Mouse (Mus musculus) lung, embryonic 16.5 days (tissue): ENCODE results near the gene Got1. TPM values are rescaled to one million over a fixed set of nuclear protein-coding genes. Genes with fewer than 3 reads are reported as not detected.

Experiments used
- ATAC-seq: fragments of 200-750 bp; cut with Nextera tagmentation; 2 replicates; pipeline ENCODE4 v1.8.0; 2017; ENCODE audit warnings: low read depth, mild to moderate bottlenecking, moderate library complexity
- H3K27ac ChIP-seq: fragments of 300-500 bp; sonication (generic); 2 replicates; pipeline ENCODE4 v1.5.1; 2014; ENCODE audit warnings: mild to moderate bottlenecking, control low read depth, low read length
- H3K27me3 ChIP-seq: fragments of 300-500 bp; sonication (generic); 2 replicates; pipeline ENCODE4 v1.6.1; 2014; ENCODE audit warnings: low read depth, low read length, mixed read lengths; ENCODE audit not compliant: control insufficient read depth, insufficient read depth
- H3K36me3 ChIP-seq: fragments of 300-500 bp; sonication (generic); 2 replicates; pipeline ENCODE4 v1.6.1; 2014; ENCODE audit warnings: low read length; ENCODE audit not compliant: control insufficient read depth, insufficient read depth
- H3K4me1 ChIP-seq: fragments of 300-500 bp; sonication (generic); replicated peaks from 2 replicates; pipeline ENCODE4 v1.6.1; 2014; ENCODE audit warnings: low read length, mixed read lengths; ENCODE audit not compliant: control insufficient read depth, insufficient read depth
- H3K4me2 ChIP-seq: fragments of 300-500 bp; sonication (generic); 2 replicates; pipeline ENCODE4 v1.6.1; 2014; ENCODE audit warnings: low read depth, low read length, control low read depth
- H3K4me3 ChIP-seq: fragments of 300-500 bp; sonication (generic); 2 replicates; pipeline ENCODE4 v1.5.1; 2014; ENCODE audit warnings: mild to moderate bottlenecking, low read length, control low read depth
- H3K9ac ChIP-seq: fragments of 300-500 bp; sonication (generic); 2 replicates; pipeline ENCODE4 v1.6.1; 2014; ENCODE audit warnings: low read length, control low read depth
- H3K9me3 ChIP-seq: fragments of 300-500 bp; sonication (generic); 2 replicates; pipeline ENCODE4 v1.6.1; 2016; ENCODE audit warnings: low read length; ENCODE audit not compliant: control insufficient read depth
- WGBS: fragments of 180-500 bp; shearing (Covaris S2); extraction: QIAGEN DNeasy Blood & Tissue Kit; methylation state at CpG from one replicate; pipeline ENCODE4 v1.1.7; 2014; 5-methylcytosine and 5-hydroxymethylcytosine counted together
- polyA plus RNA-seq: library from polyadenylated mRNA; unstranded; fragments of >200 nt; fragmentation: Nextera tagmentation; extraction: Ambion mirVana; gene quantifications from 2 replicates; pipeline ENCODE4 v1.2.1, GENCODE M21; 2015

Got1 gene
- polyA plus RNA-seq, 1 experiment from 2014 or later: 26.4 TPM

- H3K9me3 ChIP-seq: no peaks in the 10 kb centered on the region
- no peak overlapping the region for H3K4me2 ChIP-seq
- 65% methylated on average over 7 of the region's 7 CpGs for WGBS
- 0 out of 2 replicates have a peak, but pooled peaks cover 7% of the 10 kb centered on the region for H3K4me1 ChIP-seq
- H3K27ac ChIP-seq: no peak overlapping the region
- no peak overlapping the region for H3K4me3 ChIP-seq
- H3K9ac ChIP-seq: no peak overlapping the region
- H3K36me3 ChIP-seq: no peaks in the 10 kb centered on the region
- ATAC-seq: no peak
- H3K27me3 ChIP-seq: no peaks in the 10 kb centered on the region
These were observed 6.6 kb downstream of the Got1 start for GRCm38 (mm10) chr19:43517808-43518207.

- H3K4me3 ChIP-seq: no peak overlapping the region
- WGBS: 83% methylated on average over 6 of the region's 6 CpGs
- no peaks in the 10 kb centered on the region for H3K9me3 ChIP-seq
- ATAC-seq: no peak
- H3K36me3 ChIP-seq: no peaks in the 10 kb centered on the region
- 0 out of 2 replicates have a peak, but pooled peaks cover 7% of the 10 kb centered on the region for H3K4me1 ChIP-seq
- no peak overlapping the region for H3K27ac ChIP-seq
- H3K9ac ChIP-seq: no peak overlapping the region
- H3K27me3 ChIP-seq: no peaks in the 10 kb centered on the region
- no peak overlapping the region for H3K4me2 ChIP-seq
These were observed 7.1 kb downstream of the Got1 start for GRCm38 (mm10) chr19:43517320-43517719.

- H3K4me1 ChIP-seq: 0 out of 2 replicates have a peak, but pooled peaks cover 7% of the 10 kb centered on the region
- no peak overlapping the region for H3K27ac ChIP-seq
- WGBS: 60% methylated on average over 14 of the region's 14 CpGs
- H3K4me2 ChIP-seq: no peak overlapping the region
- no peaks in the 10 kb centered on the region for H3K36me3 ChIP-seq
- H3K9ac ChIP-seq: no peak overlapping the region
- H3K9me3 ChIP-seq: no peaks in the 10 kb centered on the region
- no peak for ATAC-seq
- H3K4me3 ChIP-seq: no peak overlapping the region
- H3K27me3 ChIP-seq: no peaks in the 10 kb centered on the region
These were observed 7.9 kb downstream of the Got1 start for GRCm38 (mm10) chr19:43516397-43517035.

- 91% methylated on average over 23 of the region's 23 CpGs for WGBS
- H3K4me1 ChIP-seq: 0 out of 2 replicates have a peak, but pooled peaks cover 7% of the 10 kb centered on the region
- no peaks in the 10 kb centered on the region for H3K27me3 ChIP-seq
- no peak overlapping the region for H3K4me2 ChIP-seq
- H3K9ac ChIP-seq: no peak overlapping the region
- H3K36me3 ChIP-seq: no peaks in the 10 kb centered on the region
- H3K27ac ChIP-seq: no peak overlapping the region
- ATAC-seq: no peak
- H3K4me3 ChIP-seq: no peak overlapping the region
- no peaks in the 10 kb centered on the region for H3K9me3 ChIP-seq
These were observed 8.6 kb downstream of the Got1 start for GRCm38 (mm10) chr19:43515668-43516396.

- WGBS: 88% methylated on average over 8 of the region's 8 CpGs
- H3K4me2 ChIP-seq: no peak overlapping the region
- ATAC-seq: no peak
These were observed 10.5 kb downstream of the Got1 start for GRCm38 (mm10) chr19:43513874-43514273.

GRCm38 (mm10) chr19:43511621-43512620 is 12.5 kb downstream of the Got1 start:
- H3K27me3 ChIP-seq: no peaks in the 10 kb centered on the region
- H3K36me3 ChIP-seq: peaks cover 4% of the 10 kb centered on the region; the same call in 1 of the 2 replicates
- H3K4me3 ChIP-seq: no peak overlapping the region
- no peak overlapping the region for H3K27ac ChIP-seq
- 0 out of 2 replicates have a peak, but pooled peaks cover 3% of the 10 kb centered on the region for H3K4me1 ChIP-seq
- no peak overlapping the region for H3K9ac ChIP-seq
- 75% methylated on average over 22 of the region's 22 CpGs for WGBS
- ATAC-seq: no peak
- no peak overlapping the region for H3K4me2 ChIP-seq
- no peaks in the 10 kb centered on the region for H3K9me3 ChIP-seq

More at GRCm38 (mm10) chr19:43513874-43514273, 10.5 kb downstream of the Got1 start:
- H3K9ac ChIP-seq: no peak overlapping the region
- H3K4me3 ChIP-seq: no peak overlapping the region
- no peaks in the 10 kb centered on the region for H3K27me3 ChIP-seq
- peaks cover 4% of the 10 kb centered on the region; the same call in 1 of the 2 replicates for H3K36me3 ChIP-seq
- 0 out of 2 replicates have a peak, but pooled peaks cover 3% of the 10 kb centered on the region for H3K4me1 ChIP-seq
- no peaks in the 10 kb centered on the region for H3K9me3 ChIP-seq
- H3K27ac ChIP-seq: no peak overlapping the region

DNA sequence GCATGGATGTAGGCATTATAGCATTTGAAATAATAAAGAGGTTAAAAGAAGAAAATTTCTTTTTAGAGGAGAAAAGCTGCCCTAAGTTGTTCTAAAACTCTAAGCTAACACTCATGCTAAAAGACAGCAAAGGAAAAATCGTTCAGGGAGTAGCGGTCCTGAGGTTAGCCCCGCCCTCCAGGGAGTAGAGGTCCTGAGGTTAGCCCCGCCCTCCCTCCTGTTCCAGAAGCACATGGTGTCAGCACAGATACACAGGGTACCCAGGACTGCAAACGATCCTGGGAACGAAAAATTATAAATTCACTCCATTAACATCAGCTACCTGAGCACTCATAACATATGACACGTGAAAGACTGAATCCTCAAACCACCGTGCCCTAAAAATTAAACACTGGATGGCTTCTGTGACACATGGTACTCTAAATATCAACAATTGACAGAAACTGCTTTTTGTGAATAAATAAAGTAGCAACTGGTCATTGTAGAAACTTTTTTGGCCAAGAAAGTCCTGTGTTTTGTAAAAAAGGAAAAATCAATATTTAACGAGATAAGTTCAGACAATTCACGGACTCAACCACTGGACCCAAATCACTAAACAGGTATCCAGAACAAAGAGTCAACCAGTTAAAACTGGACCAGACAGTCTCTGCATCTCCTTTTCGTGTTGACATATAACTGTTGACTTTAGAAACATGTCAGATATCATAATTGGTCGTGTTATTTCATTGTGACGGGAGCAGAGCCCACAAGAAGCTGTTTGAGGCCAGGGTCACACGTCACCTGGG is 13.8 kb downstream of the Got1 start:
- no peaks in the 10 kb centered on the region for H3K9me3 ChIP-seq
- 87% methylated on average over 14 of the region's 14 CpGs for WGBS
- H3K27ac ChIP-seq: no peak overlapping the region
- H3K4me3 ChIP-seq: no peak overlapping the region
- no peak overlapping the region for H3K4me2 ChIP-seq
- H3K4me1 ChIP-seq: no peaks in the 10 kb centered on the region
- H3K9ac ChIP-seq: no peak overlapping the region
- ATAC-seq: no peak
- peaks cover 4% of the 10 kb centered on the region; the same call in 1 of the 2 replicates for H3K36me3 ChIP-seq
- no peaks in the 10 kb centered on the region for H3K27me3 ChIP-seq

- Histone ChIP-seq H3K27me3 (no peaks in the 10 kb centered on the region), H3K9me3 (no peaks in the 10 kb centered on the region), H3K9ac (no peak overlapping the region), H3K4me1 (no peaks in the 10 kb centered on the region), H3K4me3 (no peak overlapping the region), H3K4me2 (no peak overlapping the region), H3K27ac (no peak overlapping the region), H3K36me3 (peaks cover 4% of the 10 kb centered on the region; the same call in 1 of the 2 replicates)
- ATAC-seq: no peak
- 83% methylated on average over 12 of the region's 12 CpGs for WGBS
These were observed 19.0 kb downstream of the Got1 start for GRCm38 (mm10) chr19:43505441-43505840.
